Mouse (Mus musculus) kidney, embryonic 16.5 days (tissue): ENCODE measurements around the gene Grem2. TPM values are rescaled to one million over a fixed set of nuclear protein-coding genes. Genes with fewer than 3 reads are reported as not detected.

Source experiments
- ATAC-seq: fragments of 200-750 bp; cut with Nextera tagmentation; 2 replicates; pipeline ENCODE4 v1.8.0; 2017; ENCODE audit warnings: moderate TSS enrichment; ENCODE audit not compliant: low FRiP score, low TSS enrichment
- H3K27ac ChIP-seq: fragments of 300-500 bp; sonication (generic); 2 replicates; pipeline ENCODE4 v1.5.1; 2014; ENCODE audit warnings: low read length
- H3K27me3 ChIP-seq: fragments of 300-500 bp; sonication (generic); 2 replicates; pipeline ENCODE4 v1.6.1; 2014; ENCODE audit warnings: low read length, control low read depth, mixed read lengths; ENCODE audit not compliant: insufficient read depth
- H3K36me3 ChIP-seq: fragments of 300-500 bp; sonication (generic); 2 replicates; pipeline ENCODE4 v1.6.1; 2014; ENCODE audit warnings: low read length, control low read depth, mixed read lengths; ENCODE audit not compliant: insufficient read depth
- H3K4me1 ChIP-seq: fragments of 300-500 bp; sonication (generic); 2 replicates; pipeline ENCODE4 v1.6.1; 2014; ENCODE audit warnings: low read length, control low read depth, mixed read lengths; ENCODE audit not compliant: insufficient read depth
- H3K4me2 ChIP-seq: fragments of 300-500 bp; sonication (generic); replicated peaks from 2 replicates; pipeline ENCODE4 v1.6.1; 2014; ENCODE audit warnings: low read depth, low read length
- H3K4me3 ChIP-seq: fragments of 300-500 bp; sonication (generic); 2 replicates; pipeline ENCODE4 v1.5.1; 2014; ENCODE audit warnings: mild to moderate bottlenecking, low read length
- H3K9ac ChIP-seq: fragments of 300-500 bp; sonication (generic); replicated peaks from 2 replicates; pipeline ENCODE4 v1.6.1; 2014; ENCODE audit warnings: low read length
- H3K9me3 ChIP-seq: fragments of 300-500 bp; sonication (generic); 2 replicates; pipeline ENCODE4 v1.6.1; 2016; ENCODE audit warnings: low read length, control low read depth
- WGBS: fragments of 180-500 bp; shearing (Covaris S2); extraction: QIAGEN DNeasy Blood & Tissue Kit; methylation state at CpG from one replicate; pipeline ENCODE4 v1.1.7; 2014; 5-methylcytosine and 5-hydroxymethylcytosine counted together
- polyA plus RNA-seq: library from polyadenylated mRNA; unstranded; fragments of >200 nt; fragmentation: Nextera tagmentation; extraction: Ambion mirVana; gene quantifications from 2 replicates; pipeline ENCODE4 v1.2.1, GENCODE M21; 2015

The Grem2 gene
- polyA plus RNA-seq, 1 experiment from 2014 or later, result 0.27 TPM

DNA sequence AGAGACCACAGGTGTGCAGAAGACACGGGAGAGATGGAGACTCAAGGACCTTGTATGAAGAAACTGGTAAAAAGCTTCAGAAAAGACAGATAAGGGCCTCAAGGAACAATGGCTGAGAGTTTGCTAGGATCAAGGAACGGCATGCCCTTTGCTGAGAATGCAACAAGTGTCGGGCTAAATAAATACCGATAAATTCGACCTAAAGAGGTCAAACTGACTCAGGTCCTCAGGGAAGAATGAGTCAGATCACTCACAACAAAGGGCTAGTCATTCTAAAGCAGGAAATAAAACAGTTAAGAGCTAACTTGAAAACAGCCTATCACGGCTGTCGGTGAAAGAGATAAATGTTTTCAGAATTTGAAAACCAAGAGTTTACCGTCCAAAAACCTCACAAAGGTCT, 95.1 kb downstream of the Grem2 start:
- no peak overlapping the region for H3K4me2 ChIP-seq
- no peaks in the 10 kb centered on the region for H3K27me3 ChIP-seq
- H3K4me3 ChIP-seq, result no peak overlapping the region
- no peaks in the 10 kb centered on the region for H3K4me1 ChIP-seq
- H3K9me3 ChIP-seq, result no peaks in the 10 kb centered on the region
- H3K9ac ChIP-seq, result no peak overlapping the region
- no peaks in the 10 kb centered on the region for H3K36me3 ChIP-seq
- ATAC-seq, result no peak
- WGBS, result 40% methylated on average over 8 of the region's 8 CpGs
- no peak overlapping the region for H3K27ac ChIP-seq

- no peak overlapping the region for H3K27ac ChIP-seq
- no peaks in the 10 kb centered on the region for H3K4me1 ChIP-seq
- no peaks in the 10 kb centered on the region for H3K27me3 ChIP-seq
- no peak overlapping the region for H3K4me2 ChIP-seq
- no peak overlapping the region for H3K9ac ChIP-seq
- 80% methylated on average over 4 of the region's 4 CpGs for WGBS
- no peak overlapping the region for H3K4me3 ChIP-seq
- H3K9me3 ChIP-seq, result no peaks in the 10 kb centered on the region
- H3K36me3 ChIP-seq, result no peaks in the 10 kb centered on the region
- no peak for ATAC-seq
Observed at GRCm38 (mm10) chr1:174811846-174812245, 109.8 kb downstream of the Grem2 start.

- H3K27me3 ChIP-seq, result no peaks in the 10 kb centered on the region
- no peaks in the 10 kb centered on the region for H3K9me3 ChIP-seq
- no peak for ATAC-seq
- WGBS, result 88% methylated on average over 2 of the region's 2 CpGs
- H3K27ac ChIP-seq, result no peak overlapping the region
- H3K4me3 ChIP-seq, result no peak overlapping the region
- H3K36me3 ChIP-seq, result no peaks in the 10 kb centered on the region
- no peak overlapping the region for H3K4me2 ChIP-seq
- no peak overlapping the region for H3K9ac ChIP-seq
- no peaks in the 10 kb centered on the region for H3K4me1 ChIP-seq
Observed at GRCm38 (mm10) chr1:174788617-174789016, 133.0 kb downstream of the Grem2 start.
